Mouse (Mus musculus): Measurements from ENCODE around the gene Anapc11.

Anapc11 gene

GRCm38 (mm10) chr11:120605667-120606066 is 7.4 kb downstream of the Anapc11 start:
- no peak for DNase-seq (ENCODE audit: low read depth, low spot score)

- no peak for DNase-seq (ENCODE audit: low read depth, low spot score)
These were observed 8.5 kb downstream of the Anapc11 start for GRCm38 (mm10) chr11:120606764-120607163.

GRCm38 (mm10) chr11:120608241-120609034 is 10.2 kb downstream of the Anapc11 start, which contains the start of gene Npb:
Gene Npb, plus strand, starts transcription at chr11:120608477.
- DNase-seq (ENCODE audit: low read depth, low spot score), result no peak

- DNase-seq (ENCODE audit: low read depth, low spot score), result no peak
These were observed 11.0 kb downstream of the Anapc11 start for GRCm38 (mm10) chr11:120609250-120609649.

GRCm38 (mm10) chr11:120610477-120611046 is 12.3 kb downstream of the Anapc11 start:
- no peak for DNase-seq (ENCODE audit: low read depth, low spot score)

GRCm38 (mm10) chr11:120612763-120613162 is 14.5 kb downstream of the Anapc11 start:
- peak; percentile 87 for DNase-seq (ENCODE audit: low read depth, low spot score)

- DNase-seq (ENCODE audit: low read depth, low spot score), result no peak
These were observed 15.3 kb downstream of the Anapc11 start for GRCm38 (mm10) chr11:120613481-120613972.

- DNase-seq (ENCODE audit: low read depth, low spot score), result no peak
These were observed 15.8 kb downstream of the Anapc11 start for GRCm38 (mm10) chr11:120613976-120614375.

- no peak for DNase-seq (ENCODE audit: low read depth, low spot score)
These were observed 16.9 kb downstream of the Anapc11 start for GRCm38 (mm10) chr11:120615167-120615566.

- DNase-seq (ENCODE audit: low read depth, low spot score), result no peak
These were observed 17.5 kb downstream of the Anapc11 start for GRCm38 (mm10) chr11:120615606-120616203.

GRCm38 (mm10) chr11:120616617-120617294 is 18.5 kb downstream of the Anapc11 start:
- no peak for DNase-seq (ENCODE audit: low read depth, low spot score)

- DNase-seq (ENCODE audit: low read depth, low spot score), result peak; percentile 95
These were observed 19.4 kb downstream of the Anapc11 start, which contains the start of gene Pcyt2 for GRCm38 (mm10) chr11:120617519-120618112. Gene Pcyt2, minus strand, starts transcription at chr11:120617936.

GRCm38 (mm10) chr11:120618619-120619535 is 20.7 kb downstream of the Anapc11 start:
- DNase-seq (ENCODE audit: low read depth, low spot score), result no peak

- DNase-seq (ENCODE audit: low read depth, low spot score), result no peak
These were observed 22.0 kb downstream of the Anapc11 start for GRCm38 (mm10) chr11:120620195-120620594.

GRCm38 (mm10) chr11:120622805-120623204 is 24.6 kb downstream of the Anapc11 start:
- DNase-seq (ENCODE audit: low read depth, low spot score), result no peak

GRCm38 (mm10) chr11:120623961-120624679 is 25.9 kb downstream of the Anapc11 start:
- peak; percentile 85 for DNase-seq (ENCODE audit: low read depth, low spot score)

- DNase-seq (ENCODE audit: low read depth, low spot score), result peak; percentile 91
These were observed 26.5 kb downstream of the Anapc11 start for GRCm38 (mm10) chr11:120624680-120625111.

- DNase-seq (ENCODE audit: low read depth, low spot score), result no peak
These were observed 27.0 kb downstream of the Anapc11 start, which contains the start of gene Sirt7 for GRCm38 (mm10) chr11:120625152-120625775. Gene Sirt7, minus strand, starts transcription at chr11:120625240.

All from CD4-positive, CD25-positive, alpha-beta regulatory T cell, adult 2 months (primary cell).